Mouse (Mus musculus): Measurements from ENCODE around the gene Rp9.

Gene Rp9

DNA sequence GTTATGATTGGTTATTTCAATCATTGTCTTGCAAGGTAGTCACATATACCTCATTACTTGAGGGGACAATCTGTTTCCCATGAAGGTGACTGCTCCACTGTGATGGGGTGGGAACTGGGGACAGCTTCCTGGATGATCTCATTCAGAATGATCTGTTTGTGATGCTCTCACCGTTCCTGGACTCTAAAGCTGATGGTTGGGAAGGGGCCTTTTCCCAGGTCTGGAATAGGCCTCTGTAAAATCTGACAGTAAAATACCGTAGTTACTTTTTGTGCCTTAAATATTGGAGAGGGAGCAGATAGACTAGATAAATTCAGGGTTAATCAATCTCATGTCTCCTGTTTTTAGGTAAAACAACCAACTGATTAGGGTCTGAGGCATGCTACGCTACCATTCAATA lies at the start of gene Rp9:
Gene Rp9 (minus strand): TSS at position 101 of the 400 bp plus-strand sequence.
- in situ Hi-C loops (cut with MboI; ENCODE audit: low pct_unique_long_range_greater_than_20kb in 1 of 2, low sequenced_read_pairs in 2 of 2, unreplicated experiment in 1 of 2) = no loop called here

- in situ Hi-C loops (cut with MboI; ENCODE audit: low pct_unique_long_range_greater_than_20kb in 1 of 2, low sequenced_read_pairs in 2 of 2, unreplicated experiment in 1 of 2) = no loop called here
Measured at GRCm38 (mm10) chr9:22518394-22519041, 49.0 kb upstream of the Rp9 start.

DNA sequence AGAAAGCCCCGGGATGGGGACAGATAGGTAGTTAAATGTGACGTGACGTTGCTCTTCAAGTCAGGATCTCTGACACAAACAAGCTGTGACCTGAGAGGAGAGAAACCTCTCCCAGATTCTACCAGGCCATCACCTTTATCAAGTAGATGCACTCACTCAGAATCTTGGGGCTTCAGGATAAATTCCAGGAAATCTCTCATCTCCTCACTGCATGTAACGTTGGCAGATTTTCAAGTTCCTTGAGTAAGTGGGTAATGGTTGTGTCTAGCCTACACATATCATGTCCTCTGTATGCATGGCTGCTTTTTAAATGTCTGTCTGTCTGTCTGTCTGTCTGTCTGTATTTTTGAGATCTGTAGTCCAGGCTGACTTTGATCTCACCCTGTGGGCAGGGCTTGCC lies 45.5 kb upstream of the Rp9 start:
- in situ Hi-C loops (cut with MboI; ENCODE audit: low pct_unique_long_range_greater_than_20kb in 1 of 2, low sequenced_read_pairs in 2 of 2, unreplicated experiment in 1 of 2) = no loop called here

- in situ Hi-C loops (cut with MboI; ENCODE audit: low pct_unique_long_range_greater_than_20kb in 1 of 2, low sequenced_read_pairs in 2 of 2, unreplicated experiment in 1 of 2) = no loop called here
Measured at GRCm38 (mm10) chr9:22505574-22505973, 36.0 kb upstream of the Rp9 start.

GRCm38 (mm10) chr9:22503581-22503980 lies 34.0 kb upstream of the Rp9 start:
- in situ Hi-C loops (cut with MboI; ENCODE audit: low pct_unique_long_range_greater_than_20kb in 1 of 2, low sequenced_read_pairs in 2 of 2, unreplicated experiment in 1 of 2) = no loop called here

DNA sequence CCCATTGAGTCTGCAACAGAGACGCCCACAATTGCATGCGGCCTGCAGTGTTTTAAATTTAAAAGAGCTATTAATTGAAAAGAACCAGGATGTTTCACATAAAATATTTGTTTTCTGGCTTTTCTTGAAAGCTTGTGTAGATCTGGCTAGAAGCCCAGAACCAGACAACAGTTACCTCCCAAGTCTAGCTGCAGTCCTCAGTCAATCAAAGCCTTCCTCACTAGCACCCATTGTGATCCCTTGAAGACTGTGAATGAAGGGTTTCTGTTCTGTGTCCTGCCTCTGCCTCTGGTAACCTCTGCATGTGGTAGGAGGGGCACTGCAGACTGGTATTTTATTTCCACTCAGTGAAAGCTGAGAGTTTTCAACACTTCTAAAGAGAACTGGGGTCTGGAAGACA lies 33.4 kb upstream of the Rp9 start:
- in situ Hi-C loops (cut with MboI; ENCODE audit: low pct_unique_long_range_greater_than_20kb in 1 of 2, low sequenced_read_pairs in 2 of 2, unreplicated experiment in 1 of 2) = no loop called here

DNA sequence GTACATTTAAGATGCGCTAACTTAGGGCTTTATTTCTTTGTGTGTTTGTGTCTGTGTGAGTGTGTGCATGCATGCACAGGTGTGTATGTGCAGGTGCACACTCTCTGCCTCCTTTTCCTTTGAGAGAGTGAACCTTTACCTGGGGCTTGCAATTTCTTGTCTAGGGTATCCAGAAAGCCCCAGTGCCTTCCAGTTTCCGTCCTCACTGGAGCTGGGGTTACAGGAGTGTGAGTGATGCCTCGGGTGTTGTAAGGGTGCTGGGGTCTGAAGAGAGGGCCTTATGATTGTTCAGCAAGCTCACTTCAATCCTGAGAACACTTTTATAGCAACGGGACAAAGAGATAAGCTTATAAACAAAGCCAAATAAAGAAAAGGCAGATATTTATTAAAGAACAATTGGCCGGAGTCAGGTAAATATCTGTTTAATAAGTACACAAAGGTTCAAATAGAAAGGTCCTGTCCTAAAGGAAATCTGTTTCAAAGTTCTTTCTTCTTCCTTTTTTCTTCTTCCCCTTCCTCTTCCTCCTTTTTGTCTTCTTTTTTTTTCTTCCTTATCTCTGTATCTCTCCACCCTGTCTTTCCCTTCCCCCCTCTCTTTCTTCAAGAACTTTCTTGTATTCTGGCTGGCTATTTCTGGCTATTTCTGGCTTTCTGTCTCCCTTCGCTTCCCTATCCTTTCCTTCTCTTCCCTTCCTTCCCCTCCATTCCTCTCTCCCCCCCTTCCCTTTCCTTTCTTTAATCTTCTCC lies 27.7 kb upstream of the Rp9 start:
- in situ Hi-C loops (cut with MboI; ENCODE audit: low pct_unique_long_range_greater_than_20kb in 1 of 2, low sequenced_read_pairs in 2 of 2, unreplicated experiment in 1 of 2) = no loop called here

GRCm38 (mm10) chr9:22495133-22495532 lies 25.6 kb upstream of the Rp9 start:
- in situ Hi-C loops (cut with MboI; ENCODE audit: low pct_unique_long_range_greater_than_20kb in 1 of 2, low sequenced_read_pairs in 2 of 2, unreplicated experiment in 1 of 2) = no loop called here

DNA sequence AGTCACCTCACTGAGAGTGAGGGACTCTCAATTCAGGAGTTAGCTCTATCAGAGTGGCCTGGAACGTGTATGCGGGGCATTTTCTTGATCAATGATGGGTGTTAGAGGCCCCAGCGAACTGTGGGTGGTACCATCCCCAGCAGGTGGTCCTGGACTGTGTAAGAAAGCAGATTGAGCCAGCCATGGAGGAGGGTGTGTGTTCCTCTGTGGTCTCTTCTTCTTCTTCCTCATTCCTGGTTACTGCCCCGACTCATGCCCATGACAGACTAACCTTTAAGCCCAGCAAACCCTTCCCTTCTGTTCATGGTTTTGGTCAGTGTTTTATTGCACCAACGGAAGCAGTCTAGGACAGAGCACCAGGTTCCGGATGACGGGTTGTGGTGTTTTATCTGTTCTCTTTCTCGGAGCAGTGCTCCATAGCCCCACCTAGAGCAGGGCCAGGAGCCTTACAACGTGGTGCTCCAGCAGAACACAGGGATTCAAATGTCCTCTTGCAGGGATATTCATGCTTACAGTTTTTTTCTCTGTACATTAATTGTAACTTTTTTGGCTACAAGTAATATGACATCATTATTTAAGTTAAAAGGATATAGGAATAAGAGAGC lies 24.8 kb upstream of the Rp9 start:
- in situ Hi-C loops (cut with MboI; ENCODE audit: low pct_unique_long_range_greater_than_20kb in 1 of 2, low sequenced_read_pairs in 2 of 2, unreplicated experiment in 1 of 2) = no loop called here

DNA sequence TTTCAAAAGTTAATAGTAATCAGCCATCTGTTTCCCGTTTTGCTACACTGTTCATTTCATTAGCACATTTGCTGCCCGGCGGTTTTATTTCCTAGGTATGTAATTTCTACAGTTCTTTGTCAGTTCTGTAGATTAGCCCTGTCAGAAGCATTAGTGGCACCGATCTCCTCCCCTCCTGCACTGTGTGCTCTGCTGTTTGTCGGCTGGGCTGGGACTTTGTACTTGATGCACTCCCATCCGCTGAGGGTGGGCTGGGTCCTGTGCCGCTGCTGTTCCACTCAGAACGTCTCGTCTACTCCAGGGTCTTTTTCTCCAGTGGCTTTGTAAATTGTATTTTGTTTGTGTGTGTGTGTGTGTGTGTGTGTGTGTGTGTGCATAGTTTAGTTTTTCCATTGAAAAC lies 19.4 kb upstream of the Rp9 start:
- in situ Hi-C loops (cut with MboI; ENCODE audit: low pct_unique_long_range_greater_than_20kb in 1 of 2, low sequenced_read_pairs in 2 of 2, unreplicated experiment in 1 of 2) = no loop called here

GRCm38 (mm10) chr9:22486211-22486610 lies 16.7 kb upstream of the Rp9 start:
- in situ Hi-C loops (cut with MboI; ENCODE audit: low pct_unique_long_range_greater_than_20kb in 1 of 2, low sequenced_read_pairs in 2 of 2, unreplicated experiment in 1 of 2) = no loop called here

- in situ Hi-C loops (cut with MboI; ENCODE audit: low pct_unique_long_range_greater_than_20kb in 1 of 2, low sequenced_read_pairs in 2 of 2, unreplicated experiment in 1 of 2) = no loop called here
Measured at GRCm38 (mm10) chr9:22484562-22485308, 15.2 kb upstream of the Rp9 start.

DNA sequence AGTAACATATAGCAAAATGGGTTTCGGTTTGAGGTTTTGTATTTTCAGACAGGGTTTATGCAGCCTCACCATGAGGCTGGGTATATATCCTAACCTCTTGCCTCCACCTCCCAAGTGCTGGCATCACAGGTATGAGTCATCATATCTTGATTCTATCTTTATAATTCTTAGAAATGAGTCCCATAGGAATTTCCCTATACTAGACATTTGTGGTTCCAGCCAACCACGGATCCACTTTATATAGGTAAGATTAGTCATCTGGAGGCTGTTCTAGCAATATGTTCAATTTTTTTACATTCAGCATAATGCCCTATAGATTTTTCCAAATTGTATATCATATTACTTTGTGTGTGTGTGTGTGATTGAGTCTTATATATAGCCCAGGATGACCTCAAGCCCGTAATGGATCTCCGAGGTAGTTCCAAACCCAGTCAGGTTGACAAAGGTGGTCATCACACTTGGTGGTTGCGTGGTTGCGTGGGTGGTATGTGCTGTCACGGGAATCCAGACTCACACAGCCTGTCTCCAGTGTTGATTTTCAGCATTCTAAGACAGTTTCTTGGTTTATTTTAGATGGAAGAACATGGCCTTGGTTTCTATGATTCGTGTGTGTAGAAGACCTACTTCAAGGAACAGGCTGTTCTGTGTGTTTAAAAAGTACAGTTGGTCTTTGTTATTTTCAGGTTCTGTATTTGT lies 14.5 kb upstream of the Rp9 start:
- in situ Hi-C loops (cut with MboI; ENCODE audit: low pct_unique_long_range_greater_than_20kb in 1 of 2, low sequenced_read_pairs in 2 of 2, unreplicated experiment in 1 of 2) = no loop called here

- in situ Hi-C loops (cut with MboI; ENCODE audit: low pct_unique_long_range_greater_than_20kb in 1 of 2, low sequenced_read_pairs in 2 of 2, unreplicated experiment in 1 of 2) = no loop called here
Measured at GRCm38 (mm10) chr9:22478946-22479345, 9.4 kb upstream of the Rp9 start.

- in situ Hi-C loops (cut with MboI; ENCODE audit: low pct_unique_long_range_greater_than_20kb in 1 of 2, low sequenced_read_pairs in 2 of 2, unreplicated experiment in 1 of 2) = no loop called here
Measured at GRCm38 (mm10) chr9:22476265-22476664, 6.7 kb upstream of the Rp9 start.

DNA sequence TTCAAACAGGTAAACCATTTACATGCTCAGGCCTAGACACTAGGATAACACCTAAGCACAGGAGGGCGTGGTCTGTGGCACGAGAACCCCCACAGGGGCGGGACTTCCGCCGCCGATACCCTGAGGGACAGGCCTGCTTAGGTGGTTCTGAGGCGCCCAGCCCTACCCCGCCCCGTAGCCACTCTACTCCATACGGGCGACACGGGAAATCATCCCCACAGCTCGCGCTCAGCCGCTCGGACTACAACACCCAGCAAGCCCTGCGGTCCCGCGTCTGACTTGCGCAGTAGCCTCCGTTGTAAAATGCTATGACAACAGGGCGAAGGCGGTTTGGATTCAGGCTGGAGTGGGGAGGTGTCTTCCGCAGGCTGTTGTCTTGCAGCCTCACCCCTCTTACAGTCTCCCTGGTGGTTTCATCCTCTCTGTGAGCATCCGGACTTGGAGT lies 5.9 kb upstream of the Rp9 start, which contains the start of gene Bbs9:
Gene Bbs9 (plus strand): TSS at position 292 of the 445 bp plus-strand sequence.
- in situ Hi-C loops (cut with MboI; ENCODE audit: low pct_unique_long_range_greater_than_20kb in 1 of 2, low sequenced_read_pairs in 2 of 2, unreplicated experiment in 1 of 2) = no loop called here

DNA sequence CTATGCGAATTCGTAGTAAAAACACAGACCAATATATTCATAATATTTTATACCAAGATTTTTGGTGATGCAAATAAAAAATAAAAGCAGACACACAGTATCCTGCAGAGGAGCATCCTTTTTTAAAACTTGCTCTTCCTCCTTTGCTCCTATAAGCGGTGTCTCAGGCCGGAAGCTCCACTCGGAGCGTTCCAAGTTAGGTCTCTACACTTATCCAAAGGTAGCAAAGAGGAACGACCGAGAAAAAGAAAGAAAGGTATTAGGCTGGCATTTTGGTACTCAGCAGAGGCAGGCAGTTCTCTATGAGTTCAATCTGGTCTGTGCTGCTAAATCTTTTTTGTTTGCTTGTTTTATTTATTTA lies 664 bp downstream of the Rp9 start:
- in situ Hi-C loops (cut with MboI; ENCODE audit: low pct_unique_long_range_greater_than_20kb in 1 of 2, low sequenced_read_pairs in 2 of 2, unreplicated experiment in 1 of 2) = no loop called here

- in situ Hi-C loops (cut with MboI; ENCODE audit: low pct_unique_long_range_greater_than_20kb in 1 of 2, low sequenced_read_pairs in 2 of 2, unreplicated experiment in 1 of 2) = no loop called here
Measured at GRCm38 (mm10) chr9:22468170-22468898, 1.2 kb downstream of the Rp9 start.

Measured in mouse embryonic stem cell (cell line).